Mouse (Mus musculus) 416B (cell line): ENCODE measurements around the gene Gper1.
"Not testable (repeated sequence)": the region's sequence is repeated elsewhere in the genome, so short reads cannot be mapped to it uniquely, and the experiment has no call there.

Source experiments
- DNase-seq: peaks from one replicate; pipeline ENCODE4 v3.0.0; 2011; ENCODE audit warnings: low read depth

Gper1 gene

DNA sequence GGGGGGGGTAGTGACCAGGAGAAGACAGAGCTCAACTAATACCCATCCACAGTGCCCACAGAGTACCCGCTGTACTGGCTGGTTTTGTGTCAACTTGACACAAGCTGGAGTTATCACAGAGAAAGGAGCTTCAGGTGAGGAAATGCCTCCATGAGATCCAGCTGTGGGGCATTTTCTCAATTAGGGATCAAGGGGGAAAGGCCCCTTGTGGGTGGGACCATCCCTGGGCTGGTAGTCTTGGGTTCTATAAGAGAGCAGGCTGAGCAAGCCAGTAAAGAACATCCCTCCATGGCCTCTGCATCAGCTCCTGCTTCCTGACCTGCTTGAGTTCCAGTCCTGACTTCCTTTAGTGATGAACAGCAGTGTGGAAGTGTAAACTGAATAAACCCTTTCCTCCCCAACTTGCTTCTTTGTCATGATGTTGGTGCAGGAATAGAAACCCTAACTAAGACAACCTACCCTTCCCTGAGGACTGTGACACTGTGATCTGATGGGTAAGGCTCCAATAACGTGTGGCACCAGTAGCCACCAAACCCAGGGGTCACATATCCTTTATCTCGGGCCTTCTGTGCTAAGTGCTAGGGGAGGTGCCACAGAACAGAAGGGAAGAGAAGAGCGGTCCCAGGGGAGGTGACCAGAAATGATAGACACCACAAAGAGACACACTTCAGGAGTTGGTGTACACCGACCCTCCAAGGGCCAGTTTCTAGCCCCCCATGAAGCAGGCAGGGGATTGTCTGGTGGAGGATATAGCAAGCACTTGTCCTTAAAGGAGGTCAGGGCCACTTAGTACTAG lies 32.4 kb upstream of the Gper1 start:
- DNase-seq: not testable (repeated sequence)

DNA sequence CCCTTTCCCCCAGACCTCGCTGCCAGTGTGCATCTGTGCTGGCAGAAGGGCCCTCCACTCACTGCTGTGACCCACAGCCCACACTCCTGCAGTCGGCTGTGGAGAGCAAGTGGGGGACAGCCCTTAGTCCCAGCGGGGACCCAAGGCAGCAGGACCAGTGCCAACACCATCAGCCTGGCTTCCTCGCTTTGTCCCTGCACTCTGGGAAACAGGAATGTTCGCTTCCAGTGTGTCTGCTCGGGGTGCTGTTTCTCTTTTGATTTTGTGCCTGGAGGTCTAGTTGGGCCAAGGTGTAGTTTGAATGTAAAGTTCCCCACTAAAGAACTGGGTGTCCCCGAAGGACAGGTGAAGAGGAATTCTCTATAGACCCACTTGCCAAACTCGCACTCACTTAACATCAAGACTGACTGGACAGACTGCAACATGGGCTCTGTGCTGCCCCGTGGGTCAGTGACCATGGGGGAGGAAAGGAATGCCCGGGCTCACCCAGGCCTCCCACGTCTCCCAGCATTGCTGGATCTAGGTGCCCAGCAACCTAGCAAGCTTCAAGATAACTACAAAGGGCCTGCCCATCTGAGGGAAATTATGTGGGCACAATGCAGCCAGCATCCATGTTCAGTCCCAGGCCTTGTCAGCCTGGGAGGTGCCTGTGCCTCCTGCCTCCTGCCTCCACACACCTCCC lies 31.5 kb upstream of the Gper1 start:
- no peak for DNase-seq

DNA sequence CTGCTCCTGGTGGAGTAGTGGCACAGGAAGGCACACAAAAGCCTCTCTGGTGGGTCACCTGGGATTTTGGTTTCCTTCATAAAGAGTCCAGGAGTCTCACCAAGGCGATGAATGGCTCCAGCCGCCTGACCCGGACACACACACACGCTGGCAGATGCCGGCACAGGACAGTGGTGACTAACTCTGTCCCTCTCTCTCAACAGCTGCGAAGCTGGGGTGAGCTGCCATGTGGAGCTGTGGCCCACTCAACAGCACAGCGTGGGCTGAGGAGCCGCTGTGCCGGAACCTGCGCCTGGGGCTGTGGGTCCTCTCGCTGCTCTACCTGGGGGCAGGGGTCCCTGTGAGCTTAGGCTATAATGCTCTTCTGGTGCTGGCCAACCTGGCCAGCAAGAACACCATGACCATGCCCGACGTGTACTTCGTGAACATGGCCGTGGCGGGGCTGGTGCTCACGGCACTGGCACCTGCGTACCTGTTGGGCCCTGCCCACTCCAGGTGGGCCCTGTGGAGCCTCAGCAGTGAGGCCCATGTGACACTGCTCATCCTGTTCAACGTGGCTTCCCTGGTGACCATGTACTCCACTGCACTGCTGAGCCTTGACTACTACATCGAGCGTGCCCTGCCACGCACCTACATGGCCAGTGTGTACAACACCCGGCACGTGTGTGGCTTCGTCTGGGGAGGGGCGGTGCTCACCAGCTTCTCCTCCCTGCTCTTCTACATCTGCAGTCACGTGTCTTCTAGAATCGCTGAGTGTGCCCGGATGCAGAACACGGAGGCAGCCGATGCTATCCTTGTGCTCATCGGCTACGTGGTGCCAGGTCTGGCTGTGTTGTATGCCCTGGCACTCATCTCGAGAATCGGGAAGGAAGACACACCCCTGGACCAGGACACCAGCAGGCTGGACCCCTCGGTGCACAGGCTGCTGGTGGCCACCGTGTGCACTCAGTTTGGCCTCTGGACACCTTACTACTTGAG lies 30.4 kb upstream of the Gper1 start:
- DNase-seq: no peak

GRCm38 (mm10) chr5:139393197-139393588 lies 29.8 kb upstream of the Gper1 start:
- DNase-seq: no peak

DNA sequence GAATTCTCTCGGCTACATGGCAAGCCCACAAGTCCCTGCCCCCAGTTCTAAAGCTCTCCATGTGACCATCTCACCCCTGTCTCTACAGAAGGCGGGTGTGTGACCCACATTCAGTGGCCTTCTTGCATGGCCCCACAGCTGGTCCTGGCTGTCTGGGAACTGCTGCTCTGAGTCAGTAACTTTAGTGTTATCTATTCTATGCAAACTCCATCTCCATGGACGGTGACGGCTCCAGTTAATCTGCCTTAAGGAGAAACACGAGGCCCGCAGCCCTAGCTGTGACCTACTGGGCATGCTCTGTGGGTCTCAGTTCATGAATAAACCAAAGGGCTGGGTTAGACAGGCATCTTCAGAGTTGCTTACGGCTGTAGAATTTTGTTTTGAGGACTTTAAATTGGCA lies 28.6 kb upstream of the Gper1 start:
- DNase-seq: no peak

DNA sequence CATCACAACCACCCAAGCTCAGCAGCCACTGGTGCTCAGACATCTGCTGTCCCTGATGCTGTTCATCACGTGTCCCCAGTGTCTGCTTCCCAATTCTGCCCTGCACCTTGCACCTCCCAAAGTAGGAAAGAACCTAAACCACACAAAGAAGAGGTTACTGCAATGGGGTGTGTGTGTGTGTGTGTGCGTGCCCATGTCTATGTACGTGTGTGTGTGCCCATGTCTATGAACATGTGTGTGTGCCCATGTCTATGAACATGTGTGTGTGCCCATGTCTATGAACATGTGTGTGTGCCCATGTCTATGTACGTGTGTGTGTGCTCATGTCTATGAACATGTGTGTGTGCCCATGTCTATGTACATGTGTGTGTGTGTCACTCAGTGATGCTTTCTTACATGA lies 27.4 kb upstream of the Gper1 start:
- DNase-seq: no peak

DNA sequence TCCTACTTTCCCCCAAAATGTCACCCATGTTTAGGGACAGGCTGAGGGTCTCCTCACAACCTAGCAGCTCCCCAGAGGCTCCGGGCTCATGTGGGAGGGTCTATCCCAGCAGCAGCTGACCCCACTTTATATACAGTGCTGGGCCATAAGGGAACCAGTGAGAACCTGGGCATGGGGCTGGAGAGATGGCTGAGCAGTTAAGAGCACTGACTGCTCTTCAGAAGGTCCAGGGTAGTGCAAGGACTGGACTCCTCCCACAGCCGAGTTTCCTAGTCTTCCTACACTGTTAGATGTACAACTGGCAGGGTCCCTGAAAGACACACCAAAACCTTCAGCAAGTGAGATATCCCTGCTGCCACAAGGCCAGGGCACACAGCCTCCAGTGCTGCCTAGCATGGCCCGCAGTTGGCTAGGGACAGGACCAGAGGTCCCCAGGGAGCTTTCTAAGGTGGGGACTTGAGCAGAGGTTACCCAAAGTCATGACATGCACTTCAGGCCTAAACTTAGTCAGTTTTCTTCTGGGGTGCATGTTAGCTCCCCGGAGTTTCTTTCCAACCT lies 25.5 kb upstream of the Gper1 start:
- no peak for DNase-seq

GRCm38 (mm10) chr5:139397959-139398753 lies 24.8 kb upstream of the Gper1 start:
- peak; percentile 94 for DNase-seq

DNA sequence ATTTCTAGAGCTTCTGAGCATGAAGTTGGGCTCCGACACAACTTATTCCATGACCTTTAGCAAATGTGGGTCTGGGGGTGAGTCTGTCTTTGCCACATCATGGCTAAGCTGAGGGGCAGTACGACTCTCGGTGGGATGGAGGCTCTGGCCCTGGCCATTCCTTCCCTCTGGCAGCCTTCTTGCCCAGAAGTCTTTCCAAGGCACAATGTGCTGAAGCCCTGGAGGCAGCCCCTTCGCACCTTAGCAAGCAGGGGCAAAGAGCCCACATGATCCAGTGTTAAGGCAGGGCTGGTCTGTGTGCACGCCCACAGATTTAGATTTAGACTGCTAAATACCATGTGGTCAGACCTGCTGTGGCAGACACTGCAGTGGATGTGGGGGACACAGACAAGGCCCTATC lies 24.2 kb upstream of the Gper1 start:
- no peak for DNase-seq

DNA sequence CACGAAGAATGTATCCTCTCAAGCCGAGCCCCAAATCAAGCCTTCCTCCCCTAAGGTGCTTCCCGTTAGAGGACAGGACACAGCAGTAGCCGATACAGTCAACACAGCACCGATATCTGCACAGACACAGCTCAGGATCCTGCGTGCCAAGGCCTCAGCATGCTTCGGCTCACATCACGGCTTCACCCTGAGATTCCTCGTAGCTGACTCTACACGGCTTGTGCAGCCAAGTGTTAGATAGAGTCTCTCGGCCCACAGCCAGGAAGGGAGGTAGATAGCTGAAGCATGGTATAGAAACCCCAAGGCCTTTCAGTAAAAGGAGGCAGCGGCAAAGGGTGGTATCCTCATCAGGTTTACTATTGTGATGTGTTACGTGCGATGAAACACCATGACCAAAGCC lies 23.0 kb upstream of the Gper1 start:
- DNase-seq: no peak

DNA sequence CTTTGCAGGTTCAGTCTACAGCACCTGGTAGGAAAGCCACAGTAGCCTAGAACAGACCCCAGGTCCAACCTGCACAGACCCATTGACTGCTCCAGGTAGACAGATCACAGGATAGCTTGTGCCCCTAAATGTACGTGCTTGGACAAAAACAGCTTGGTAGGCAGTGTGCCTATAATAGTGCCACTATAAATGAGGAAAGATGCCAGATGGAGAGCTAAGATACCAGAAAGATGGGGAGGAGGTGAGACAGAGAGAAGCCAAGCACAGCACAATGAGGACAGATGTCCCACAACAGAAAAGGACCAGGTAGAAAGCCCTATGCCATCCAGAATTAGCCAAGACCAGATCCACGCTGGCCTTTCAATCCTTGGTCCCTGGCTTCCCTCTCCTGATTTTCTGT lies 20.8 kb upstream of the Gper1 start:
- no peak for DNase-seq

- peak; percentile 67 for DNase-seq
Observed at GRCm38 (mm10) chr5:139403692-139404260, 19.2 kb upstream of the Gper1 start.

DNA sequence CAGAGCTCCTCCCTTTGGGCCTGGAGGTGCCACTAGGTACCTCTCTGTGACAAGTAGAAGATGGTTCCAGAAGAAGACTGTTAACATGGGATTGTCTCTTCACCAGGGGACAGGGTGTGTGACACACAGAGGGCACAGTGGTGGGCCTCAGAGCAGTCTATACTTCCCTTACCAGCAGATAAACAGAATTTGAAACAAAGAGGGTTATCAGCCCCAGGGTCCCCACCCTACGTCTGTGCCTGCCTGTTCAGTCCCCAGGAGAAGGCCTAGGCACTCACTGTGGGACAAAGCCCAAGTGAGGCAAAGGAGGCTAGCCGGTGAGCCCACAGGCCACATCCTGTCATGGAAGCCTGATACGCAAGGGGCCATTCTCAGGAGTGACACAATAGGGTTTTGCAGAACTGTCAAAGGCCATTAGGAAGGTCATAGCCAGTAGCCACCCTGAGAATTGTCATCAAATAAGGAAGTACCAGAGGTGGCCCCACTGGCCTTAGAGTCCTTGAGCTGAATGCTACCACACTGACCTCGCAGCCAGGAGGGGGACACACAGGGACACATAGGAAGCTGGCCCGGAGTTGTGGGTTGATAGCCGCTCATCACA lies 18.1 kb upstream of the Gper1 start, which contains the start of gene C130050O18Rik:
TSS of gene C130050O18Rik (plus strand) at position 480 of the 601 bp plus-strand sequence.
- peak; percentile 89 for DNase-seq

- DNase-seq: peak; percentile 41
Observed at GRCm38 (mm10) chr5:139405478-139405877, 17.5 kb upstream of the Gper1 start.

- no peak for DNase-seq
Observed at GRCm38 (mm10) chr5:139405953-139406352, 17.0 kb upstream of the Gper1 start.

GRCm38 (mm10) chr5:139407121-139407885 lies 15.6 kb upstream of the Gper1 start:
- peak; percentile 54 for DNase-seq

GRCm38 (mm10) chr5:139408511-139408910 lies 14.4 kb upstream of the Gper1 start:
- DNase-seq: peak; percentile 95

DNA sequence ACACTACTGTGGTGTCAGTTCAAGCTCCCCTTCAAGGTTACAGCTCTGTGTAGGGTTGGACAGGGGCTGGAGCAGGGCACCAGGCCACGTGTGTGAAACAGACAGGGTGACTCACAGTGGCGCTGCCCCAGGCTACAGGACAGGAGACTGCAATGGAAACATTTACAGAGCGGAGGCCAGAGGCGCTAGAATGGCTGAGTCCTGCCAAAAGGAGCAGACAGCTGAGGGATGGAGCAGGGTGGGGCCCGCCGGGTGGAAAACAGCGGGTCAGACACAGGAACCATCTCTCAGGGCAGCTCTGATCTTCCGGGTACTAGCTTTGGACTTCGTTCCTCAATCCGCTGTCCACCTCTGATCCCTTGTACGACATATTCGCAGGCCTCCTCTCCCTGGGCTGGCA lies 13.5 kb upstream of the Gper1 start:
- peak; percentile 87 for DNase-seq

DNA sequence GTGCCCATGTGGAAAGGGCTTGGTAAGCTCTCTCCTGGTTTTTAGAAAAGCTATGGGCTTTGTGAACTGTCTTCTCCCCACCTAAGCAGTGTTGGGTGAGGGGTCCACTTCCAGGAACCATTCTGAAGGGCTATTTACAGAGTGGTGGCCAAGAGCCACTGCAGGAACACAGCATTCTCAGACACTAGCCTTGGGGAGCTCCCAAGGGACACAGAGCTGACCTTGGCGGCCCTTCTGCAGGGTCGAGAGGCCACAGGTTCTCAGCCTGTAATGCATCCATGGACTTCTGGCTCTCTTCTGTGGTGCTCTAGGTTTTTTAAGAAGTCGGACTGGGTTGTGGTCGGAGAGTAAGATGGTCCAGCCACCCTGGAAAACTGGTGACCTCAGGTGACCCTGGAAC lies 12.9 kb upstream of the Gper1 start:
- DNase-seq: no peak

- DNase-seq: no peak
Observed at GRCm38 (mm10) chr5:139411117-139411516, 11.8 kb upstream of the Gper1 start.
